Mouse (Mus musculus) embryonic facial prominence, embryonic 11.5 days (tissue): ENCODE data around the gene Pigt. TPM values are rescaled to one million over a fixed set of nuclear protein-coding genes. Genes with fewer than 3 reads are reported as not detected.
A peak's percentile ranks its signal among the peaks of the same experiment; 100 is the strongest.

ENCODE experiments used
- ATAC-seq: fragments of 200-750 bp; cut with Nextera tagmentation; replicated peaks from 2 replicates; pipeline ENCODE4 v1.8.0; 2017; ENCODE audit warnings: low read depth; ENCODE audit not compliant: insufficient number of reproducible peaks, low FRiP score, low TSS enrichment
- DNase-seq: peaks from one replicate; pipeline ENCODE4 v3.0.0-alpha.2; 2015; ENCODE audit warnings: low spot score
- H3K27ac ChIP-seq: fragments of 300-500 bp; sonication (generic); replicated peaks from 2 replicates; pipeline ENCODE4 v1.5.1; 2014; ENCODE audit warnings: mild to moderate bottlenecking, low read depth, low read length, control low read depth
- H3K27me3 ChIP-seq: fragments of 300-500 bp; sonication (generic); 2 replicates; pipeline ENCODE4 v1.6.1; 2014; ENCODE audit warnings: mild to moderate bottlenecking, low read length, moderate library complexity, mixed read lengths; ENCODE audit not compliant: control insufficient read depth, insufficient read depth
- H3K36me3 ChIP-seq: fragments of 300-500 bp; sonication (generic); replicated peaks from 2 replicates; pipeline ENCODE4 v1.6.1; 2014; ENCODE audit warnings: low read depth, mild to moderate bottlenecking, low read length, moderate library complexity, mixed read lengths; ENCODE audit not compliant: control insufficient read depth, insufficient read depth
- H3K4me1 ChIP-seq: fragments of 300-500 bp; sonication (generic); 2 replicates; pipeline ENCODE4 v1.6.1; 2014; ENCODE audit warnings: low read length, mixed read lengths; ENCODE audit not compliant: control insufficient read depth, insufficient read depth
- H3K4me2 ChIP-seq: fragments of 300-500 bp; sonication (generic); 2 replicates; pipeline ENCODE4 v1.6.1; 2014; ENCODE audit warnings: low read depth, mild to moderate bottlenecking, control low read depth, low read length, moderate library complexity
- H3K4me3 ChIP-seq: fragments of 300-500 bp; sonication (generic); 2 replicates; pipeline ENCODE4 v1.5.1; 2014; ENCODE audit warnings: low read depth, low read length, control low read depth
- H3K9ac ChIP-seq: fragments of 300-500 bp; sonication (generic); replicated peaks from 2 replicates; pipeline ENCODE4 v1.6.1; 2014; ENCODE audit warnings: mild to moderate bottlenecking, control low read depth, low read length
- H3K9me3 ChIP-seq: fragments of 300-500 bp; sonication (generic); replicated peaks from 2 replicates; pipeline ENCODE4 v1.6.1; 2016; ENCODE audit warnings: mild to moderate bottlenecking, low read length, inconsistent platforms, mixed read lengths; ENCODE audit not compliant: control insufficient read depth
- WGBS: fragments of 180-500 bp; shearing (Covaris S2); extraction: QIAGEN DNeasy Blood & Tissue Kit; methylation state at CpG from one replicate; pipeline ENCODE4 v1.1.7; 2014; 5-methylcytosine and 5-hydroxymethylcytosine counted together
- polyA plus RNA-seq: library from polyadenylated mRNA; unstranded; fragments of >200 nt; fragmentation: Nextera tagmentation; extraction: Ambion mirVana; gene quantifications from 2 replicates; pipeline ENCODE4 v1.2.1, GENCODE M21; 2014

Pigt gene
- polyA plus RNA-seq, 1 experiment from 2014 or later, result 38.4 TPM

DNA sequence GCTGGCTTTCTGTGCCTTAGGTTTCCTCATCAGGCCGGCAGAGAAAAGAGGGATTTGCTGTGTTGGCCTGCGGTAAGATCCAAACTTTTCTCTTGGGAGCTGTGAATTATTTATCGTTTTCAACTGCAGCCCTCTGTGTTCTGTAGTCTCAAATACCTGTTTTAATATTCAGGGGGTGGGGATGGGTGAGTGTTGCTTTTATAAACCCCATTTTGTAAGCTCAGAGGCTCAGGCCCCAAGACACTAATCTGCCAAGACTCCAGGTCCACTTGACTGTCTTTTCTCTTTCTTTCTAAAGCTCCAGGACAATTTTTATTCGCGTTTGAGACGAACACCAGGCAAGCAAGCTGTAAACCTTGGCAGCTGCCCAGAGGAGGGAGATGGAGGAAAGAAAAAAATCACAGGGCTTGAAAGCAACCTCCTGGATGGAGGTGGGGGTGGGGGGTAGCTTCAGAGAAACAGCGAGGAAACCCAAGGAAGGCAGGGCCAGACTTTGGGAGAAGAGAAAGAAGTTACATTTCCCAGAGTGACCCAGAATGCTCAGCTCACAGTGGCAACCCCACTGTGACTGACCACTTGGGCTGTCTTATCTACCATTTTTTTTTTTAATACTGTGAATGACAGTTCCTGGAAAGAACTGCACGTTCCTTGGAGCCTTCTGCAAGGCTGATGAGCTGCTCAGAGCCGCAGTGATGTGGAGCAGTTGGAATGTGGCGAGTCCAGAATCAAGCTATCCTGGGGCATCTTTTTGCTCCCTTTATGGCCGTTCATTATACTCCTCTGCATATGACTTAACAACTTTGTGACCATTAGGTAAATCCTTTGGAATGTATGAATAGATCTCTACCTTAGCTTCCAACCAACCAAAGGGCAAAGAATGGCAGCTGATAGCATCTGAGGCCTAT is 21.2 kb downstream of the Pigt start:
- H3K4me3 ChIP-seq, result no peak overlapping the region
- no peaks in the 10 kb centered on the region for H3K27me3 ChIP-seq
- H3K4me2 ChIP-seq, result no peak overlapping the region
- DNase-seq (no peak), ATAC-seq (no peak)
- no peak overlapping the region for H3K27ac ChIP-seq
- peaks cover 5% of the 10 kb centered on the region; the same call in 1 of the 2 replicates for H3K4me1 ChIP-seq
- no peak overlapping the region for H3K9ac ChIP-seq
- no peaks in the 10 kb centered on the region for H3K9me3 ChIP-seq
- H3K36me3 ChIP-seq, result no peaks in the 10 kb centered on the region
- 68% methylated on average over 11 of the region's 11 CpGs for WGBS

- Histone ChIP-seq H3K4me1 (peaks cover 5% of the 10 kb centered on the region; the same call in 1 of the 2 replicates), H3K27me3 (no peaks in the 10 kb centered on the region), H3K36me3 (no peaks in the 10 kb centered on the region), H3K4me2 (no peak overlapping the region), H3K9ac (no peak overlapping the region), H3K9me3 (no peaks in the 10 kb centered on the region), H3K4me3 (no peak overlapping the region), H3K27ac (no peak overlapping the region)
- WGBS, result 81% methylated on average over 6 of the region's 6 CpGs
- ATAC-seq, result no peak
- DNase-seq, result no peak
Observed at GRCm38 (mm10) chr2:164519171-164519526, 21.8 kb downstream of the Pigt start.

- Histone ChIP-seq H3K9ac (no peak overlapping the region), H3K27ac (no peak overlapping the region), H3K9me3 (no peaks in the 10 kb centered on the region), H3K36me3 (no peaks in the 10 kb centered on the region), H3K27me3 (no peaks in the 10 kb centered on the region), H3K4me3 (no peak overlapping the region), H3K4me2 (no peak overlapping the region), H3K4me1 (peaks cover 5% of the 10 kb centered on the region; the same call in 1 of the 2 replicates)
- DNase-seq (peak; percentile 55), ATAC-seq (no peak)
- 14% methylated on average over 3 of the region's 3 CpGs for WGBS
Observed at GRCm38 (mm10) chr2:164520782-164521181, 23.5 kb downstream of the Pigt start.

DNA sequence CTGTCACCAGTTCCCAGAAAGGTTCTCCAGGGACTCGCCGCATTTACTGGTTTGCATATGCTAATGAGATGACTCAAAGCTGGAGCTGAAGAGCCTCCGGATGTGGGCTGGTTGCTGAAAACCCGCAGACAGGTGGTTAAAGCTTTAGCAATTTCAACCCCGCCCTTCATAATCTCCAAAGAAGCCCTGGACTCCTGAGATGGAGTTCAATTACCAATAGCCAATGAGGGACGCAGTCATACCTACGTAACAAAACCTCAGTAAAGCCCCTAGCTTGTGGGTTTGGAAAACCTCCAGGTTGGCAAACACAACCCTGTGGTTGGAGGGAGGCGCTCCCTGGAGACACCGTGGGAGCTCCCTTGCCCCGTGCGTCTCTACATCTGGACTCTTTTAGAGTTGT is 24.5 kb downstream of the Pigt start:
- Histone ChIP-seq H3K9ac (no peak overlapping the region), H3K4me2 (no peak overlapping the region), H3K9me3 (no peaks in the 10 kb centered on the region), H3K27me3 (no peaks in the 10 kb centered on the region), H3K36me3 (no peaks in the 10 kb centered on the region), H3K27ac (no peak overlapping the region), H3K4me1 (peaks cover 5% of the 10 kb centered on the region; the same call in 1 of the 2 replicates), H3K4me3 (no peak overlapping the region)
- DNase-seq (no peak), ATAC-seq (no peak)
- 13% methylated on average over 11 of the region's 11 CpGs for WGBS

- Histone ChIP-seq H3K27ac (no peak overlapping the region), H3K27me3 (no peaks in the 10 kb centered on the region), H3K9ac (no peak overlapping the region), H3K4me2 (no peak overlapping the region), H3K4me3 (no peak overlapping the region), H3K36me3 (no peaks in the 10 kb centered on the region), H3K4me1 (peaks cover 5% of the 10 kb centered on the region; the same call in 1 of the 2 replicates), H3K9me3 (no peaks in the 10 kb centered on the region)
- no peak for ATAC-seq
- DNase-seq, result no peak
- 19% methylated on average over 8 of the region's 8 CpGs for WGBS
Observed at GRCm38 (mm10) chr2:164522280-164522679, 25.0 kb downstream of the Pigt start.

GRCm38 (mm10) chr2:164523301-164523773 is 26.0 kb downstream of the Pigt start:
- H3K9me3 ChIP-seq, result no peaks in the 10 kb centered on the region
- ATAC-seq (no peak), DNase-seq (no peak)
- H3K4me3 ChIP-seq, result no peak overlapping the region
- H3K36me3 ChIP-seq, result no peaks in the 10 kb centered on the region
- H3K27ac ChIP-seq, result no peak overlapping the region
- H3K27me3 ChIP-seq, result no peaks in the 10 kb centered on the region
- no peak overlapping the region for H3K9ac ChIP-seq
- 89% methylated on average over 10 of the region's 10 CpGs for WGBS
- H3K4me2 ChIP-seq, result no peak overlapping the region
- peaks cover 5% of the 10 kb centered on the region; the same call in 1 of the 2 replicates for H3K4me1 ChIP-seq

DNA sequence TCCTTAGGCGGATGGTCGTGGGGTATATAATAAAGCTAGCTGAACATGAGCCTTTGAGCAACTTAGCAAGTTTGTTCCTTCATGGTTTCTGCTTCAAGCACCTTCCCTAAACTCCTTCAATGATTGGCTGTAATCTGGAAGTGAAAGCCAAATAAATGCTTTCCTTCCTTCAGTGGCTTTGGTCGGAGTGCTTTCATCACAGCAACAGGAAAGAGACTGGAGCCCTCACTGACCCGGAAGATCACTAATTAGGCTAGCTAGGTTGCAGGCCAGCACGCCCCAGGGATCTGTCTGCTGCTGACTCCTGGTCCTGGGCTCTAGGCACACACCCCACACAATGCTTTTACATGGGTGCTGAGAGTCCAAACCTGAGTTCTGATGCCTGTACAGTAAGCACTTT is 31.2 kb downstream of the Pigt start:
- no peaks in the 10 kb centered on the region for H3K27me3 ChIP-seq
- 53% methylated on average over 5 of the region's 5 CpGs for WGBS
- DNase-seq (no peak), ATAC-seq (no peak)
- H3K4me2 ChIP-seq, result no peak overlapping the region
- H3K4me3 ChIP-seq, result no peak overlapping the region
- no peak overlapping the region for H3K9ac ChIP-seq
- no peaks in the 10 kb centered on the region for H3K9me3 ChIP-seq
- no peaks in the 10 kb centered on the region for H3K36me3 ChIP-seq
- no peak overlapping the region for H3K27ac ChIP-seq
- H3K4me1 ChIP-seq, result no peaks in the 10 kb centered on the region

GRCm38 (mm10) chr2:164531169-164531568 is 33.8 kb downstream of the Pigt start:
- Histone ChIP-seq H3K4me3 (no peak overlapping the region), H3K27me3 (no peaks in the 10 kb centered on the region), H3K4me1 (no peaks in the 10 kb centered on the region), H3K4me2 (no peak overlapping the region), H3K27ac (no peak overlapping the region), H3K9me3 (no peaks in the 10 kb centered on the region), H3K9ac (no peak overlapping the region), H3K36me3 (no peaks in the 10 kb centered on the region)
- ATAC-seq (no peak), DNase-seq (peak; percentile 80)
- WGBS, result 5% methylated on average over 3 of the region's 3 CpGs
